Mouse (Mus musculus) midbrain, embryonic 12.5 days (tissue): ENCODE measurements at regions not wholly inside any gene's neighbourhood (a gene's known extent, or its start where the extent isn't known, plus 50 kb on each side); places are given as distances from the start of the nearest gene placed in this dataset.

Experiments used
- ATAC-seq: fragments of 200-750 bp; cut with Nextera tagmentation; 2 replicates; pipeline ENCODE4 v1.8.0; 2017; ENCODE audit warnings: low read depth, moderate TSS enrichment, moderate library complexity; ENCODE audit not compliant: low FRiP score
- H3K27ac ChIP-seq: fragments of 300-500 bp; sonication (generic); replicated peaks from 2 replicates; pipeline ENCODE4 v1.5.1; 2016; ENCODE audit warnings: mild to moderate bottlenecking
- H3K27me3 ChIP-seq: fragments of 300-500 bp; sonication (generic); 2 replicates; pipeline ENCODE4 v1.6.1; 2016; ENCODE audit warnings: mild to moderate bottlenecking
- H3K36me3 ChIP-seq: fragments of 300-500 bp; sonication (generic); 2 replicates; pipeline ENCODE4 v1.6.1; 2016
- H3K4me1 ChIP-seq: fragments of 300-500 bp; sonication (generic); 2 replicates; pipeline ENCODE4 v1.6.1; 2016
- H3K4me2 ChIP-seq: fragments of 300-500 bp; sonication (generic); replicated peaks from 2 replicates; pipeline ENCODE4 v1.6.1; 2016; ENCODE audit warnings: mild to moderate bottlenecking, moderate library complexity
- H3K4me3 ChIP-seq: fragments of 300-500 bp; sonication (generic); 2 replicates; pipeline ENCODE4 v1.5.1; 2016; ENCODE audit warnings: mild to moderate bottlenecking
- H3K9ac ChIP-seq: fragments of 300-500 bp; sonication (generic); replicated peaks from 2 replicates; pipeline ENCODE4 v1.6.1; 2016; ENCODE audit warnings: mild to moderate bottlenecking, moderate library complexity
- H3K9me3 ChIP-seq: fragments of 300-500 bp; sonication (generic); 2 replicates; pipeline ENCODE4 v1.6.1; 2016; ENCODE audit warnings: mild to moderate bottlenecking
- WGBS: fragments of 180-500 bp; shearing (Covaris S2); methylation state at CpG from one replicate; pipeline ENCODE4 v1.1.7; 2016; 5-methylcytosine and 5-hydroxymethylcytosine counted together

GRCm38 (mm10) chr10:8948227-8948626 is 62.4 kb upstream of the Sash1 start:
- Histone ChIP-seq H3K9me3 (no peaks in the 10 kb centered on the region), H3K9ac (no peak overlapping the region), H3K4me2 (no peak overlapping the region), H3K36me3 (no peaks in the 10 kb centered on the region), H3K4me1 (no peaks in the 10 kb centered on the region), H3K4me3 (no peak overlapping the region), H3K27me3 (no peaks in the 10 kb centered on the region), H3K27ac (no peak overlapping the region)
- ATAC-seq, result no peak
- 85% methylated on average over 3 of the region's 3 CpGs for whole genome bisulfite sequencing

- no peaks in the 10 kb centered on the region for H3K27me3 ChIP-seq
- H3K4me3 ChIP-seq, result no peak overlapping the region
- no peaks in the 10 kb centered on the region for H3K36me3 ChIP-seq
- H3K9ac ChIP-seq, result no peak overlapping the region
- 75% methylated on average over 17 of the region's 17 CpGs for WGBS
- no peak overlapping the region for H3K4me2 ChIP-seq
- H3K9me3 ChIP-seq, result no peaks in the 10 kb centered on the region
- ATAC-seq, result no peak
- H3K4me1 ChIP-seq, result no peaks in the 10 kb centered on the region
- no peak overlapping the region for H3K27ac ChIP-seq
These were observed 59.4 kb upstream of the Sash1 start for GRCm38 (mm10) chr10:8945195-8945751.

- no peak overlapping the region for H3K4me2 ChIP-seq
- H3K9me3 ChIP-seq, result no peaks in the 10 kb centered on the region
- no peak overlapping the region for H3K27ac ChIP-seq
- H3K4me3 ChIP-seq, result no peak overlapping the region
- WGBS, result 80% methylated on average over 5 of the region's 5 CpGs
- no peak overlapping the region for H3K9ac ChIP-seq
- H3K36me3 ChIP-seq, result no peaks in the 10 kb centered on the region
- ATAC-seq, result no peak
- H3K27me3 ChIP-seq, result no peaks in the 10 kb centered on the region
- H3K4me1 ChIP-seq, result no peaks in the 10 kb centered on the region
These were observed 58.7 kb upstream of the Sash1 start for GRCm38 (mm10) chr10:8944586-8944985.

- Histone ChIP-seq H3K4me2 (no peak overlapping the region), H3K4me3 (no peak overlapping the region), H3K9me3 (no peaks in the 10 kb centered on the region), H3K27ac (no peak overlapping the region), H3K4me1 (no peaks in the 10 kb centered on the region), H3K27me3 (no peaks in the 10 kb centered on the region), H3K9ac (no peak overlapping the region), H3K36me3 (no peaks in the 10 kb centered on the region)
- 94% methylated on average over 6 of the region's 6 CpGs for WGBS
- ATAC-seq, result no peak
These were observed 57.8 kb upstream of the Sash1 start for GRCm38 (mm10) chr10:8943698-8944097.

GRCm38 (mm10) chr10:8942967-8943471 is 57.1 kb upstream of the Sash1 start:
- Histone ChIP-seq H3K4me3 (no peak overlapping the region), H3K27ac (no peak overlapping the region), H3K9me3 (no peaks in the 10 kb centered on the region), H3K4me1 (no peaks in the 10 kb centered on the region), H3K36me3 (no peaks in the 10 kb centered on the region), H3K9ac (no peak overlapping the region), H3K4me2 (no peak overlapping the region), H3K27me3 (no peaks in the 10 kb centered on the region)
- 84% methylated on average over 6 of the region's 6 CpGs for WGBS
- ATAC-seq, result no peak

- Histone ChIP-seq H3K27me3 (no peaks in the 10 kb centered on the region), H3K4me1 (0 out of 2 replicates have a peak, but pooled peaks cover 3% of the 10 kb centered on the region), H3K9ac (no peak overlapping the region), H3K27ac (no peak overlapping the region), H3K4me2 (no peak overlapping the region), H3K4me3 (no peak overlapping the region), H3K36me3 (no peaks in the 10 kb centered on the region), H3K9me3 (no peaks in the 10 kb centered on the region)
- WGBS, result 84% methylated on average over 4 of the region's 4 CpGs
- no peak for ATAC-seq
These were observed 50.5 kb upstream of the Sash1 start for GRCm38 (mm10) chr10:8936369-8936768.
